Mouse (Mus musculus) natural killer cell, adult 2 months (primary cell): Measurements from ENCODE around the gene Prr15l.

Experiments
- DNase-seq, 2 experiments: peaks; one replicate each; pipeline ENCODE4 v3.0.0; 2022; ENCODE audit warnings: low spot score in 2 of 2

Gene Prr15l

GRCm38 (mm10) chr11:96947849-96948248 is 19.9 kb downstream of the Prr15l start:
- DNase-seq, result no peak

GRCm38 (mm10) chr11:96950767-96951166 is 22.9 kb downstream of the Prr15l start:
- no peak for DNase-seq

GRCm38 (mm10) chr11:96952426-96952825 is 24.5 kb downstream of the Prr15l start:
- DNase-seq, result no peak

GRCm38 (mm10) chr11:96952896-96953295 is 25.0 kb downstream of the Prr15l start:
- no peak for DNase-seq

- no peak for DNase-seq
Observed at GRCm38 (mm10) chr11:96955094-96955493, 27.2 kb downstream of the Prr15l start.

GRCm38 (mm10) chr11:96956009-96956724 is 28.3 kb downstream of the Prr15l start:
- no peak for DNase-seq

- DNase-seq, result no peak
Observed at GRCm38 (mm10) chr11:96957061-96957805, 29.3 kb downstream of the Prr15l start.

GRCm38 (mm10) chr11:96963580-96963979 is 35.7 kb downstream of the Prr15l start:
- DNase-seq, result peak; percentile 72 to 77

GRCm38 (mm10) chr11:96966172-96966571 is 38.3 kb downstream of the Prr15l start:
- no peak for DNase-seq

GRCm38 (mm10) chr11:96966914-96967543 is 39.1 kb downstream of the Prr15l start:
- peak; percentile 46 to 53 for DNase-seq

GRCm38 (mm10) chr11:96967544-96968269 is 39.8 kb downstream of the Prr15l start:
- peak in 1 of 2 experiments; percentile 25 for DNase-seq

- no peak for DNase-seq
Observed at GRCm38 (mm10) chr11:96968476-96968875, 40.6 kb downstream of the Prr15l start.

GRCm38 (mm10) chr11:96969280-96969722 is 41.4 kb downstream of the Prr15l start:
- no peak for DNase-seq

- no peak for DNase-seq
Observed at GRCm38 (mm10) chr11:96969746-96970145, 41.8 kb downstream of the Prr15l start.

GRCm38 (mm10) chr11:96970341-96970740 is 42.4 kb downstream of the Prr15l start:
- DNase-seq, result no peak

- DNase-seq, result no peak
Observed at GRCm38 (mm10) chr11:96972906-96973305, 45.0 kb downstream of the Prr15l start.

GRCm38 (mm10) chr11:96973426-96973964 is 45.6 kb downstream of the Prr15l start:
- no peak for DNase-seq

- DNase-seq, result no peak
Observed at GRCm38 (mm10) chr11:96974813-96975212, 46.9 kb downstream of the Prr15l start.

GRCm38 (mm10) chr11:96975511-96976378 is 47.8 kb downstream of the Prr15l start:
- DNase-seq, result no peak

GRCm38 (mm10) chr11:96976379-96976687 is 48.4 kb downstream of the Prr15l start:
- DNase-seq, result no peak
